Mouse (Mus musculus): Measurements from ENCODE around the gene Ssxb5.
A peak's percentile ranks its signal among the peaks of the same experiment; 100 is the strongest.
"Not testable (repeated sequence)": the region's sequence is repeated elsewhere in the genome, so short reads cannot be mapped to it uniquely, and the experiment has no call there.

Gene Ssxb5

DNA sequence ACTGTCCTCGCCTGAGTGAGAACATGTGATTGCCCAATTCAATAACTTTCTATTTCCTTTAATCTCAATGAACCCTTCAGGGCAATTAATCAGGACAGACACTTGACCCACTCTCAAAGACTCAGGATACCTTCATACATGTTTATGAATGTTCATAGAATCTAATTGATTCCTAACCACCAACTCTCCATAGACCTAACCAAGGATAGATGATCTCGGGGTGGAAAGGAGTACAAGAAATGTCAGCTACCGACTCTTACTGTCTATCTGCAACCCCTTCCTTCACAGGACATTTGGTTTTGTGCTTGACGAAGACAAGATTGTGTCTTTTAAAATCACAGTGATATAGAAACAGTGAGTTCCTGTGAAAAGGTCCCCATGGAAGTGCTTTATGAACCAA lies at the start of gene Ssxb5:
Ssxb5 (plus strand) TSS at position 301 of the 400 bp plus-strand sequence.
- DNase-seq, result not testable (repeated sequence)

DNA sequence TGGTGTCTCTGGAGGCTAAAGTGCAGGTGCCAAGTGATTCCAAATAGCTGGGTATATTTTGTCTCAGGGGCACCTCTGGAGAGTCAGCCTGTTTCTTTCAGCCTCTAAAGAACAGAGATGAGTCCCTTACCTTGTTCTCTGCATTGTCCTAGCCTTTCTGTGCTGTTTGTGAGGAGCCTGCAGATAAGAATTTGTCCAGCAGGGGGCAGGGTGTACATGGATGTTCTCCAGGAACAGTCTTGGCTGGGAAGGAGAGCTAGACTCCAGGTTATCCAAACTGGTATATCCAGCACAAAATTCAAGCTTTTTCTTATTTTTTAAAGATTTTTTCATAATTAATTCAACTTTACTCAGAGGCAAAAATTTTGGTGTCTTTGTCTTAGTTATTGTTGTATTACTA lies 28.6 kb downstream of the Ssxb5 start:
- DNase-seq, result peak; percentile 15

DNA sequence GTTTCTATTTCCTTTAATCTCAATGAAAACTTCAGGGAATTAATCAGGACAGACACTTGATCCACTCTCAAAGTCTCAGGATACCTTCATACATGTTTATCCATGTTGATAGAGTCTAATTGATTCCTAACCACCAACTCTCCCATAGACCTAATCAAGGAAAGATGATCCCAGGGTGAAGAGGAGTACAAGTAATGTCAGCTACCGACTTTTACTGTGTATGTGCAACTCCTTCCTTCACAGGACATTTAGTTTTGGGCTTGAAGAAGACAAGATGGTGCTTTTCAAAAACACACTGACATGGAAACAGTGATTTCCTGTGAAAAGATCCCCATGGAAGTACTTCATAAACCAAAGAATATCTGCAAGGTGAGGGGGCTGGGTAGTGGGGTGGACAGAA lies 40.2 kb downstream of the Ssxb5 start, which contains the start of gene Gm6592:
Gm6592 (plus strand) TSS at position 301 of the 400 bp plus-strand sequence.
- DNase-seq, result no peak

DNA sequence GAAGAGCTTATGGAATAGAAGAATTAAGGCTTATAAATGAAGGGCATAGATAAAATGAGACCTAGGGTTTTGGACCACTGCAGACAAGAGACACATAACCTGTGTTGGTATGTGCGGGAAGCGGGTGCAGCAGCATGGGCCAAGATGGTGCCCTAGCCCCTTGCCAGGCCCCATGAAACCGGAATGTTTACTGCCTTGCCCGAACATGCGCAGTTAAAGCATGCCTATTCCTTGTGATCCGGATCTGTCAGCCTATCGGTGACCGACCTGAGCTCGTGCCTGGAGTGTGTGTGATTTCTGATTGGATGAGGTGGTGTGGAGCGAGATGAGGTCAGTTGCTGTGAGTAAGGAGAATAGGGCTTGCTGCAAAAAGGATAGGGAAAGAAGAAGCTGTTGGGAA lies 49.0 kb downstream of the Ssxb5 start:
- no peak for DNase-seq

Data from kidney, adult 11 months (tissue).